Mouse (Mus musculus): Measurements from ENCODE around the gene Arhgap45. TPM values are rescaled to one million over a fixed set of nuclear protein-coding genes. Genes with fewer than 3 reads are reported as not detected.

The Arhgap45 gene
- polyA plus RNA-seq, 1 experiment from 2014 or later, result 11.2 TPM

GRCm38 (mm10) chr10:79991548-79991947, 24.9 kb upstream of the Arhgap45 start:
- Histone ChIP-seq H3K36me3 (ENCODE audit: insufficient read depth) (peaks cover 50% of the 10 kb centered on the region), H3K4me3 (ENCODE audit: low read depth, low read length) (no peak overlapping the region), H3K9ac (no peak overlapping the region), H3K27ac (ENCODE audit: low read depth) (no peak overlapping the region), H3K4me2 (peak overlapping the region; percentile 76; the same call in 1 of the 2 replicates), H3K4me1 (ENCODE audit: insufficient read depth) (peaks cover 16% of the 10 kb centered on the region), H3K27me3 (ENCODE audit: insufficient read depth, low read length) (no peaks in the 10 kb centered on the region), H3K9me3 (ENCODE audit: low read depth, low read length) (peaks cover 5% of the 10 kb centered on the region; the same call in 1 of the 2 replicates)
- ATAC-seq (ENCODE audit: insufficient read depth), result no peak
- 83% methylated on average over 6 of the region's 6 CpGs for WGBS
- peak; percentile 49 for TF ChIP-seq CTCF (IDR thresholded peaks at IDR 0.05; ENCODE audit: low read depth)
- DNase-seq, result no peak

GRCm38 (mm10) chr10:79994397-79995115, 21.9 kb upstream of the Arhgap45 start:
- H3K4me3 ChIP-seq (ENCODE audit: low read depth, low read length), result no peak overlapping the region
- peaks cover 5% of the 10 kb centered on the region; the same call in 1 of the 2 replicates for H3K9me3 ChIP-seq (ENCODE audit: low read depth, low read length)
- no peaks in the 10 kb centered on the region for H3K27me3 ChIP-seq (ENCODE audit: insufficient read depth, low read length)
- WGBS, result 86% methylated on average over 16 of the region's 16 CpGs
- H3K36me3 ChIP-seq (ENCODE audit: insufficient read depth), result peaks cover 50% of the 10 kb centered on the region
- no peak for ATAC-seq (ENCODE audit: insufficient read depth)
- no peak overlapping the region for H3K27ac ChIP-seq (ENCODE audit: low read depth)
- H3K9ac ChIP-seq, result no peak overlapping the region
- H3K4me1 ChIP-seq (ENCODE audit: insufficient read depth), result peaks cover 12% of the 10 kb centered on the region
- no peak overlapping the region for H3K4me2 ChIP-seq
- no peak for TF ChIP-seq CTCF (IDR thresholded peaks at IDR 0.05; ENCODE audit: low read depth)
- DNase-seq, result no peak

- ATAC-seq (ENCODE audit: insufficient read depth) (no peak), DNase-seq (no peak)
- peaks cover 5% of the 10 kb centered on the region; the same call in 1 of the 2 replicates for H3K9me3 ChIP-seq (ENCODE audit: low read depth, low read length)
- no peaks in the 10 kb centered on the region for H3K27me3 ChIP-seq (ENCODE audit: insufficient read depth, low read length)
- no peak for TF ChIP-seq CTCF (IDR thresholded peaks at IDR 0.05; ENCODE audit: low read depth)
- H3K4me1 ChIP-seq (ENCODE audit: insufficient read depth), result peaks cover 8% of the 10 kb centered on the region; the same call in 1 of the 2 replicates
- no peak overlapping the region for H3K9ac ChIP-seq
- H3K27ac ChIP-seq (ENCODE audit: low read depth), result no peak overlapping the region
- no peak overlapping the region for H3K4me3 ChIP-seq (ENCODE audit: low read depth, low read length)
- WGBS, result 86% methylated on average over 1 of the region's 1 CpGs
- H3K36me3 ChIP-seq (ENCODE audit: insufficient read depth), result peaks cover 50% of the 10 kb centered on the region
- H3K4me2 ChIP-seq, result no peak overlapping the region
Observed at GRCm38 (mm10) chr10:79995636-79996035, 20.8 kb upstream of the Arhgap45 start.

GRCm38 (mm10) chr10:79996272-79997033, 20.0 kb upstream of the Arhgap45 start, which contains the start of gene Abca7:
Gene Abca7 (plus strand): TSS chr10:79996494.
- under 1% methylated on average over 34 of the region's 34 CpGs for WGBS

GRCm38 (mm10) chr10:79997034-79997760, 19.3 kb upstream of the Arhgap45 start:
- H3K9ac ChIP-seq, result peak overlapping the region; percentile 51
- peaks cover 8% of the 10 kb centered on the region; the same call in 1 of the 2 replicates for H3K4me1 ChIP-seq (ENCODE audit: insufficient read depth)
- H3K27ac ChIP-seq (ENCODE audit: low read depth), result peak overlapping the region; percentile 43
- H3K4me3 ChIP-seq (ENCODE audit: low read depth, low read length), result peak overlapping the region; percentile 52
- H3K36me3 ChIP-seq (ENCODE audit: insufficient read depth), result peaks cover 35% of the 10 kb centered on the region
- no peaks in the 10 kb centered on the region for H3K9me3 ChIP-seq (ENCODE audit: low read depth, low read length)
- ATAC-seq (ENCODE audit: insufficient read depth) (peak; percentile 67), DNase-seq (peak; percentile 93)
- no peak for TF ChIP-seq CTCF (IDR thresholded peaks at IDR 0.05; ENCODE audit: low read depth)
- H3K27me3 ChIP-seq (ENCODE audit: insufficient read depth, low read length), result peaks cover 4% of the 10 kb centered on the region; the same call in 1 of the 2 replicates
- under 1% methylated on average over 35 of the region's 35 CpGs for WGBS
- H3K4me2 ChIP-seq, result peak overlapping the region; percentile 87

More at GRCm38 (mm10) chr10:79996272-79997033, 20.0 kb upstream of the Arhgap45 start, which contains the start of gene Abca7:
- DNase-seq (peak; percentile 96), ATAC-seq (ENCODE audit: insufficient read depth) (peak; percentile 86)
- peak; percentile 42; the same call in 1 of the 2 replicates for TF ChIP-seq CTCF (IDR thresholded peaks at IDR 0.05; ENCODE audit: low read depth)
- peak within 1 kb of the TSS; percentile 51 for H3K9ac ChIP-seq
- peak within 1 kb of the TSS; percentile 52 for H3K4me3 ChIP-seq (ENCODE audit: low read depth, low read length)
- peaks cover 4% of the 10 kb centered on the region; the same call in 1 of the 2 replicates for H3K9me3 ChIP-seq (ENCODE audit: low read depth, low read length)
- peaks cover 42% of the 10 kb centered on the region for H3K36me3 ChIP-seq (ENCODE audit: insufficient read depth)
- H3K4me2 ChIP-seq, result peak within 1 kb of the TSS; percentile 87
- H3K27me3 ChIP-seq (ENCODE audit: insufficient read depth, low read length), result no peaks in the 10 kb centered on the region
- H3K4me1 ChIP-seq (ENCODE audit: insufficient read depth), result peaks cover 8% of the 10 kb centered on the region; the same call in 1 of the 2 replicates
- H3K27ac ChIP-seq (ENCODE audit: low read depth), result peak within 1 kb of the TSS; percentile 43; the same call in 1 of the 2 replicates

GRCm38 (mm10) chr10:79997819-79998218, 18.6 kb upstream of the Arhgap45 start:
- ATAC-seq (ENCODE audit: insufficient read depth), result peak; percentile 39; the same call in 1 of the 2 replicates
- H3K9ac ChIP-seq, result peak overlapping the region; percentile 34
- peaks cover 10% of the 10 kb centered on the region; the same call in 1 of the 2 replicates for H3K27me3 ChIP-seq (ENCODE audit: insufficient read depth, low read length)
- H3K9me3 ChIP-seq (ENCODE audit: low read depth, low read length), result no peaks in the 10 kb centered on the region
- peak; percentile 76 for DNase-seq
- peaks cover 8% of the 10 kb centered on the region; the same call in 1 of the 2 replicates for H3K4me1 ChIP-seq (ENCODE audit: insufficient read depth)
- H3K4me2 ChIP-seq, result peak overlapping the region; percentile 87
- peak overlapping the region; percentile 43; the same call in 1 of the 2 replicates for H3K27ac ChIP-seq (ENCODE audit: low read depth)
- 9% methylated on average over 15 of the region's 15 CpGs for WGBS
- peak overlapping the region; percentile 52 for H3K4me3 ChIP-seq (ENCODE audit: low read depth, low read length)
- TF ChIP-seq CTCF (IDR thresholded peaks at IDR 0.05; ENCODE audit: low read depth), result no peak
- peaks cover 28% of the 10 kb centered on the region for H3K36me3 ChIP-seq (ENCODE audit: insufficient read depth)
